Mouse (Mus musculus) bone marrow, adult 2 months (tissue): ENCODE data around the gene Nt5c.

Source experiments
- CTCF ChIP-seq: fragments of 200-500 bp; IDR thresholded peaks from 2 replicates; pipeline ENCODE4 v1.5.1; 2011; ENCODE audit warnings: low read length, control low read depth; ENCODE audit not compliant: control insufficient read depth, insufficient read depth
- POLR2A ChIP-seq: fragments of 200-500 bp; IDR thresholded peaks from 2 replicates; pipeline ENCODE4 v1.6.1; 2011; ENCODE audit warnings: low read depth, mild to moderate bottlenecking, control low read depth, low read length, borderline replicate concordance; ENCODE audit not compliant: control insufficient read depth

GRCm38 (mm10) chr11:115536856-115537568 is 45.4 kb upstream of the Nt5c start:
- TF ChIP-seq CTCF (no peak), POLR2A (no peak)
